Mouse (Mus musculus) heart, postnatal 25 days (tissue): ENCODE data around the gene Nxpe3. TPM values are rescaled to one million over a fixed set of nuclear protein-coding genes. Genes with fewer than 3 reads are reported as not detected.
A peak's percentile ranks its signal among the peaks of the same experiment; 100 is the strongest.

ENCODE experiments used
- DNase-seq: peaks from one replicate; pipeline ENCODE4 v3.0.0; 2022; ENCODE audit warnings: low spot score
- intact Hi-C: fragments of 180-260 bp; cut with DNase I; formaldehyde crosslinking; loops from one replicate; pipeline ENCODE4 v1.15.1; 2025
- total RNA-seq, 2 experiments: library from RNA; stranded (reverse); gene quantifications; 2 replicates each; pipeline ENCODE4 v1.2.3; 2021

Nxpe3 gene
- under 1 TPM; 0.31 to 0.42 TPM for total RNA-seq

- DNase-seq = peak; percentile 75
- intact Hi-C loops = no loop called here
Observed at GRCm38 (mm10) chr16:55894893-55895650, at the start of gene Nxpe3. Gene Nxpe3, minus strand, starts transcription at chr16:55895285.

- intact Hi-C loops = no loop called here
- no peak for DNase-seq
Observed at GRCm38 (mm10) chr16:55940781-55941180, 45.7 kb upstream of the Nxpe3 start.

GRCm38 (mm10) chr16:55939703-55940102, 44.6 kb upstream of the Nxpe3 start:
- intact Hi-C loops = no loop called here
- DNase-seq = no peak

- intact Hi-C loops = no loop called here
Observed at GRCm38 (mm10) chr16:55938761-55939160, 43.7 kb upstream of the Nxpe3 start.

GRCm38 (mm10) chr16:55934453-55935037, 39.5 kb upstream of the Nxpe3 start, which contains the start of gene Cep97:
Gene Cep97, minus strand, starts transcription at chr16:55934855.
- intact Hi-C loops = no loop called here

More at GRCm38 (mm10) chr16:55938761-55939160, 43.7 kb upstream of the Nxpe3 start:
- no peak for DNase-seq

GRCm38 (mm10) chr16:55933681-55934343, 38.7 kb upstream of the Nxpe3 start:
- intact Hi-C loops = no loop called here
- peak; percentile 7 for DNase-seq

More at GRCm38 (mm10) chr16:55934453-55935037, 39.5 kb upstream of the Nxpe3 start, which contains the start of gene Cep97:
- DNase-seq = peak; percentile 88

GRCm38 (mm10) chr16:55924010-55924409, 28.9 kb upstream of the Nxpe3 start:
- intact Hi-C loops = no loop called here
- DNase-seq = no peak

GRCm38 (mm10) chr16:55922079-55922478, 27.0 kb upstream of the Nxpe3 start:
- intact Hi-C loops = no loop called here
- no peak for DNase-seq

GRCm38 (mm10) chr16:55914716-55915115, 19.6 kb upstream of the Nxpe3 start:
- DNase-seq = no peak
- intact Hi-C loops = no loop called here

GRCm38 (mm10) chr16:55910208-55910793, 15.2 kb upstream of the Nxpe3 start:
- intact Hi-C loops = no loop called here

GRCm38 (mm10) chr16:55906928-55907679, 12.0 kb upstream of the Nxpe3 start:
- DNase-seq = no peak
- intact Hi-C loops = no loop called here

More at GRCm38 (mm10) chr16:55910208-55910793, 15.2 kb upstream of the Nxpe3 start:
- no peak for DNase-seq

- no peak for DNase-seq
- intact Hi-C loops = no loop called here
Observed at GRCm38 (mm10) chr16:55905370-55905769, 10.3 kb upstream of the Nxpe3 start.

GRCm38 (mm10) chr16:55901839-55902756, 7.0 kb upstream of the Nxpe3 start:
- no peak for DNase-seq

GRCm38 (mm10) chr16:55898385-55899002, 3.4 kb upstream of the Nxpe3 start:
- intact Hi-C loops = no loop called here
- no peak for DNase-seq

More at GRCm38 (mm10) chr16:55901839-55902756, 7.0 kb upstream of the Nxpe3 start:
- intact Hi-C loops = no loop called here

GRCm38 (mm10) chr16:55895651-55896095, 588 bp upstream of the Nxpe3 start:
- DNase-seq = no peak
- intact Hi-C loops = no loop called here

- no peak for DNase-seq
- intact Hi-C loops = no loop called here
Observed at GRCm38 (mm10) chr16:55894536-55894892, 571 bp downstream of the Nxpe3 start.

GRCm38 (mm10) chr16:55893410-55894107, 1.5 kb downstream of the Nxpe3 start:
- intact Hi-C loops = no loop called here
- DNase-seq = no peak

- DNase-seq = no peak
- intact Hi-C loops = no loop called here
Observed at GRCm38 (mm10) chr16:55892484-55892883, 2.6 kb downstream of the Nxpe3 start.
